Mouse (Mus musculus) layer of hippocampus, adult 18-20 months (tissue): ENCODE measurements around the gene C2cd6. TPM values are rescaled to one million over a fixed set of nuclear protein-coding genes. Genes with fewer than 3 reads are reported as not detected.

Source experiments
- DNase-seq, 2 experiments: peaks; one replicate each; pipeline ENCODE4 v3.0.0; 2022; ENCODE audit warnings: low spot score in 2 of 2
- long read RNA-seq: library from polyadenylated mRNA; stranded (forward); transcript quantifications from one replicate; pipeline ENCODE4 v2.0.0, GENCODE M21; 2021
- total RNA-seq, 2 experiments: library from RNA; stranded (reverse); gene quantifications; 2 replicates each; pipeline ENCODE4 v1.2.3; 2021

Gene C2cd6
- total RNA-seq, result not detected
- long read RNA-seq, result 0 reads

DNA sequence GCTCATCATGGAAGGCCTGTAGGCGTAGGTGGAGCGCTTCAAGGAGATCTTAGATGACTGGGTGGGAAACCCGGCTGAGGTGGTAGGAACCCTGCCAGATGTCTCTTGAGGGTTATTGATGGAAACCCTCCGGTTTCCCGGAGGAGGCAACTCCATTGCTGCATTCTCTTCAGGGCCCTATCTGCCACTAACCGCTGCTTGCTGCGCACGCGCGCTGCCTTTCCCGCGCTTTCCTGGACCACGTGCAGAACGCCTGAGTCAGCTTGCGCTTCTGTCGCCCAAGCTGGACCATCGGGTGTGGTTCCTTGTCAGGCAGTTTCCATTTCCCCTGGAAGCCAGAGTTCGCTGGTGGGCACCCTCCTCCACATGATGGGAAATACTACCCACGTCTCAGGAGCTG is at the start of gene C2cd6:
Gene C2cd6 (minus strand): TSS at position 196 of the 400 bp plus-strand sequence.
- DNase-seq, result no peak

DNA sequence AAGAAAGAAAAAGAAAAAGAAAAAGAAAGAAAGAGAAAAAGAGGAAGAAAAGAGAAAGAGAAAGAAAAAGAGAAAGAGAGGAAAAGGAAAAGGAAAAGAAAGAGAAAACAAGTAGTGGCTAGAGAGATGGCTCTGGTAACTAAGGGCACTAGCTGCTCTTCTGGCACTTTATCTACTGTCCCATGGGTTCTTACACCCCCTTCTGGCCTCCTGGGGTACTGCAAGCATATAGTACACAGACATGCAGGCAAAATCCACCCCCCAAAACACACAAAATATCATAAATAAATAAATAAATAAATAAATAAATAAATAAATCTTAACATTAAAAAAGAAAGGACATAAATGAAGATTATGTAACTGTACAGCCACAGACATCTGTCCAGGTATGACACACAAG is 48.1 kb upstream of the C2cd6 start:
- DNase-seq, result peak in 1 of 2 experiments; percentile 33

DNA sequence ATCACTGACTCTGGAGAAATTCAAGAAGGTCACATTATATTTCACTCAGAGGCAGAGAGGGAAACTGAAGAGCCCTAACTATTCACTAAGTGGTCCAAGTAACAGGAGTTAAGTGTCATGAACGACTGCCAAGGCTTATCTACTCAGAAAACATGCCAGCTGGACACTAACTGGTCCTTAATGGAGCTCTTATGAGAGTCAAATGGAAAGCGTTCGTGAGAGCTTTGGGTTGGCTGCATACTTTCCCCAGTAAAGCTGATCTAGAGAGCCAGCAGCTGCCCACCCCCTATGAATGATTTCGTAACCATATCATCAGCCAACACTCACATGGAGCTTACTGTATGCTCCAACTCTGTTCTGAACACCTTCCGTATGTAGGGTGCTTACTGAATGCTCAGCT is 39.7 kb upstream of the C2cd6 start:
- no peak for DNase-seq

DNA sequence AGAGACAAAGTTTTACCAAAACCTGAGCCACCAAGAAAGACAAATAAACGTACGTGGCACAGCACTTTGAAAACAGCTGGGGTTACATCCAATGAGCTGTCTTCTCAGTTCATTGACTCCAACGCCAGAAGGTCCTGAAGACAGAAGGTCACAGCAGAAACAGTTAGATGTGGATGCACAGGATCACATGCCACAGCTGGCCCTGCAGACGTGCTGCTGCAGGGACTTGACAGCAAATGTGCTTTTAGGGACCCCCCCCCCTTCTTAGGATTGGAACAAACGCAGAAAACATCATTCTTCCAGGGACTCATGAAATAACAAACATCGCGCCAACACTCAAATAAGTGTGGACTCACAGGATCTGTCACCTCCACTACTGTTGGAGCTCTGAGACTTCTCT is 34.2 kb upstream of the C2cd6 start:
- no peak for DNase-seq

DNA sequence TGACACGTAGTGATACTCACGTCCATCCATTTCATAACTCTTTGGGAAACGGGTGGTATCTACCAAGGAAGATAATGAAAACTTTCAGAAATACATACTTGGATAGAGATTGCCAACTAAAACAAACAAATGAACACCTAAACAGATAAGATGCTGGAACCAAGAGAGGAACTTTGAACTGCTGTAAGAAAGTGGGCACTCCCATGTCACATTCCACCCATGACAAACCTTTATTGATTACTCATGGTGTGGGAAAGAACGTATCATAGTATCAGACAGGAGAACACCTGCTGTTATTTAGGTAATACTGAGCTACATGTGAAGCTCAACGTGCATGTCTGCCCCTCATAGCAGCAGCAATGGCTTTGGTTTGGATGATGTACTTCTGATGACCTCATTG is 30.9 kb upstream of the C2cd6 start:
- no peak for DNase-seq

DNA sequence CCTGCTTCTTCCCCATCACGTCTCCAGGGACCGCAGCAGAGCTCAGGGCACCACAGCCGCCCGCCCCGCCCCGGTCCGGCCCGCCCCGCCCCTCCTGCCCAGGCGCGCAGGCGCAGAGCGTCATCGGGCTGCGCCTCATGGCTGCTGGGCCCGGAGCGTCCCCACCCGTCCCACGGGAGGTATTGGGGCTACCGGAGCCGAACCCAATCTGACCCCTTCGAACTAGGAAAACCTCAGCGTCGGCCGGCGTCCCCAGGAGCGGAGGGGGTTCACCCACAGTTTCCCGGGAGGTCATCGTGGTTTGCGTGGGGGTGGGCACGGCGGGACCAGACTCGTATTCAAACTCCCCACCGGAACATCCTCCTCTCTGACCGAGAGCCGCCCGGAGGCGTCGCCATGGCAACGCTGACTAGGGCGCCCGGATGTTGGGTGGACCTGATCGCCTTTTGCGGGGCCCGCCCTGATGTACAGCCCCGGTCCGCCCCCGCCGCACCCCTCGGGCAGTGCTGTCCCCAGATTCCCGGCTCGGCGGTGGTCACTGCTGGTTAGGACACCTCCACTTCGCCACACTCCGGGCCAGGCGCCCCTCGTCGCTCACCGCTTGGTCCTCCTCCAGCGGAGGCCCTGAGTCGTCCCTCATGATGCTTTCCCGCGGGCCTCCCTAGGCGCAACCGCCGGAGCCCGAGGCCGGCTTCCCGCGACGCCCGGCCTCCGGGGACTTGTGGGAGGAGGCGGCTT is 25.2 kb upstream of the C2cd6 start, which contains the start of gene Tmem237:
Gene Tmem237 (minus strand): TSS at position 689 of the 738 bp plus-strand sequence.
- peak; percentile 92 to 94 for DNase-seq

DNA sequence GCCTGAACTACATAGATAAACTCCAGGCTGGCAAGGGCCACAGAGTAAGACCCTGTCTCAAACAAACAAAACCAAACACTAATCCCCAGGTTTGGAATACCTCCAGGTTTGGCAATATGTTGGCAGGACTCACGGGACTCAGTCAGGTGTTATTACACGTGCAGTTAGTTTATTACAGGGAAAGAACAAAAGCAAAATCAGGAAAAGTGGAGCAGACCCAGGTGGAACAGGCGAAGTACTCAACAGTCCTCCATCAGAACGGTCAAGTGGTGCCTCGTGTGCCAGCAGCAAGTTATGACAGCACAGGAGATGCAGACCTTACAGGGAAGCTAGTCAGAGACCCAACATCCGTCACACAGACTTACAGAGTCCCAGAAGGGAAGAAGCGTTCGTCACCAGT is 15.8 kb upstream of the C2cd6 start:
- no peak for DNase-seq

DNA sequence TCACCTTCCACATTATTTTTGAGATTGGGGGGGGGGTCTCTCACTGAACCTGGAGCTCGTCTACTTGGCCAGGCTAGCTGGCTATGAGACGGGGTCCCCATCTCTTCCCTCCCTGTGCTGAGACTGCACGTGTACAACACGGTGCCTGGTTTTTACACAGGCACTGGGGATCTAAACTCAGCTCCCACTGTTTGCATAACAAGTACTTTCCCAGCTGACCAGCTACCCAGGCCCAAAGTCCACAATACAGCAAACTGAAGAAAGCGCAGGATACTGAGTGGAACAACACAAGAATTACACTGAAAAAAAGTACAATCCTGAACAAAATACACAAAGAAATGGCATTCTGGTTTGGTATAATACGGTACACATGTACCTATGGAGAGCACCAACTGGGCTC is 7.4 kb upstream of the C2cd6 start:
- DNase-seq, result no peak

DNA sequence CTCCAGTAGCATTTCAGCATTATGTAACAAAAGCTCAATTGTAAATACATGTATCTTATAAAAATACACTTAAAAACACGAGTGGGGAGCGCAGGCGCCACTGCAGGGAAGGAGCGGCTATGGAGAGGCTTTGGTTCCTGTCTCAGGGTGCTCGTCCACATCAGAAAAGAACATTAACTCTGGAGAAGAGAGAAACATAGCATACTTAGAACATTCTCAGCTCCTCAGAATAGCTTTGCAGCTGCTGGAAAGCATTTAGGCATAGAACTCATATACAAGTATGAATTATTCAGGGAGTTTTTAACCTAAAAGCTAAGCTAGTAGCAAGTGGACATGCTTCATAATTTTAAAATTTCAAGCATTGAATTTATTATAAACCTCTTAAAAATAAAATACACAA is 6.3 kb upstream of the C2cd6 start:
- DNase-seq, result no peak

DNA sequence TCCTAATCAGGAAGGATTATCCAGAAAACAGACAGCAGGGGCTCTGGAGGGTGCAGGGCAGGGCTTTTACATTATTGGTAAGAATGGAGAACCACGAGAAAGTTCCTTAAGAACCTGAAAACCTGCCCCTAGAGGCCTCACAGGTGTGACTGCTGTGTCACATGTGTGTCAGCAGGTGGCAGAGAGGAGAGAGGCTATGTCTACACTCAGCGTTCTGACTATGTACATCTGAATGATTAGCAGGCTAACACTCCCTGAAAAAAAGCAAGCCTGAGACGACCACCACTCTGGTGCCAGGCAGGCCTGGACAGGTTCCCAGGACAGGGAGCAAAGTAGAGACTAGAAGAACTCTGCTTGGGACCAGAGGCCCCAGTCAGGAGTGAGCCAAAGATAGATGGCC is 23.8 kb downstream of the C2cd6 start:
- no peak for DNase-seq

DNA sequence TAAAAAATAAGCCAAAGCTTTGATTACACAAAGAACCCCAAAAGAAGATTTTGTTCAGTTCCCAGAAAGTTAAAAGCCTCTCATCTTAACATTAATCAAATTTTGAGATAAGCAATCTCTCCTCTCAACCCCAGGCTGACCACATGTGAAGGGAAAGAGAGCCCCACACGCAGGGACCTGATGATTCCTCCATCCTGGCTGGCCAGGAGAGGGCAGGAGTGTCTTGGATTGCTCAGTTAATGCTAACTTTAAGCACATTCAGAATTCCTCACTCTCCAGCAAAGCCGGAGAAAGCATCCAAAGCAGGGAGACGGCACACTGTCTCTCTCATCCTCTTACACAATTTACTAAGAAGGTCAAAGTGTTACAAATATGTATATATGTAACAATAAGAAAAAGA is 26.7 kb downstream of the C2cd6 start:
- DNase-seq, result peak in 1 of 2 experiments; percentile 17

DNA sequence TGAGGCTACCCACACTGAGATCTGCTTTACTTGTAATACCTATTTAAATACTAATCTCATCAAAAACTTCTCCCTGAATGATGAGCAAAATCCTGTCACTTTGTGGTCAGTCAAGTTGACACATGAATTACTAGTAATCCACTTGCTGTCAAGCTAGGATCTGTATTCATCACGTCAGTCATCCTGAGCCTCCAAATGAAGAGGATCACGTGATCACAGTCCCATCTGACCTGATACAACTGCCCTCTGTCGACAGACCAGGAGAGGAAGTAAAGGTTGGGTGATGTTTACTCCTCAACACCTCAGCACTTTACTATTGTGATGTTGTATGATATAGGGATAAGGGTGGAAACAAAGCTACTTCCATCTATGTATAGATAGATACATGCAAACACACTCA is 31.0 kb downstream of the C2cd6 start:
- no peak for DNase-seq

DNA sequence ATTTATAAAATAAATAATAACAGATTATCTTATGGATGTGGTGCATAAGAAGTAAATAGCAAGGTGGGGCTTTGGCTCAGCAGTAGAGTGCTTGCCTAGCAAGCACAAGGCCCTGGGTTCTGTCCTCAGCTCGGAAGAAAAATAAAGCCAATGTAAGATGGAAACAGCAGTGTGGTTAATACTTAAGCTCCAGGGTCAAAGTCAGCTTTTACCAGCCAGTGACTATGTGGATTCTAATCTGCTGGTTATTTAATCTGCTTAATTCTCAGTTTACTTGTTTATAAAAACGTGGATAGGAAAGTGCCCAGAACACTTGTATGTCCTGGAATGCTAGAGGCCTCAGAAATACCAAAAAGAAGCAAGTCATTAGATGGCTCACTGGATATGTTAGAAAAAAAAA is 37.7 kb downstream of the C2cd6 start:
- DNase-seq, result no peak

DNA sequence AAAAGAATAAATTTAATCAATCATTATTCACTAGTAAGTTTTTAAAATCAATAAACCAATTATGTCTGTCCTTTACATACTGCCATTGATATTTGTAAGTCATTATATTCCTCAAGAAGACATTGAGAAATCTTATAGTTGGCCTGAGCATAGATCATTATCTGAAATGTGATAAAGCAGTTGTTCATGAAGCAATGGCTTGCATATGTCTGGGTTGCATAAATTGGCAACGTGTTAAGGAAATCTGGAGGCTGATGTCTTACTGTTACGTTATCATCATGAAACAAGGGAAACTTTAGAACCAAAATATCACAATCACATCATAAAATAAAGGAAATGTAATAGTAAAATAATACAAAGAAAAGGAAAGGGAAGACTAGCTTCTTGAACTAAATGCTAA is 43.4 kb downstream of the C2cd6 start:
- DNase-seq, result no peak

DNA sequence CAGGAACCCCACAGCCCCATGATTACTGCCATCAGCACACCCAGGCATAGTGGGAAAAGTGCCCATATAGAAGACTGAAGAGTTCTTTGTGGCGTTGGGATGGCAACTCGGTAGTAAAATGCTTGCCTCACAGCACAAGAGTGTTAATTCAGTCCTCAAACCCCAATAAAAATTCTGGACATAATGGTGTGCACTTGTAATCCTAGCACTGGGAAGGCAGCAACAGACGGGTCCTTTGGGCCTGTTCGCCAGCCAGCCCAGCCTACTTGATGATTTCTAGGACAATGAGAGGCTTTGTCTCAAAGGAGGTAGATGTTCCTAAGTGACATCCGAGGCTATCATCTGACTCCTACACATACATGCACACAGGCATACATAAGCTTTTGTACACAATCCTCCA is 57.0 kb downstream of the C2cd6 start:
- DNase-seq, result no peak

DNA sequence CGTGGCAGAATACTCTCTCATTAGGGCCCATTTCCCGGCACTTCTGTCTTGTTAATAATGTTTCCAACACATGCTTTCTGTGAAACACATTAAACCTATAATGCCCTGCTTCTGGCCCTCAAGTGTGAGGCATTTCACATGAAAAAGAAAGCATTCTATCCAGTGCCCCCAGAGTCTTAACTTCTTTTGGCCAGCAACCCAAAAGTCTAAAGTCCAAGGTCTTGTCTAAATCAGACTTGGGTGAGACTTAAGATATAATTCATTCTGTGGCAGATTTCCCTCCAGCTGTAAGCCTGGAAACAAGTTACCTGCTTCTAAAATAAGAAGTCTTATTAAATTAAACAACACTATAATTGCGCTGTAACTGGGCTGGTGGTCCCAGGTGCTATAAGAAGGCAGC is 73.1 kb downstream of the C2cd6 start:
- DNase-seq, result no peak

DNA sequence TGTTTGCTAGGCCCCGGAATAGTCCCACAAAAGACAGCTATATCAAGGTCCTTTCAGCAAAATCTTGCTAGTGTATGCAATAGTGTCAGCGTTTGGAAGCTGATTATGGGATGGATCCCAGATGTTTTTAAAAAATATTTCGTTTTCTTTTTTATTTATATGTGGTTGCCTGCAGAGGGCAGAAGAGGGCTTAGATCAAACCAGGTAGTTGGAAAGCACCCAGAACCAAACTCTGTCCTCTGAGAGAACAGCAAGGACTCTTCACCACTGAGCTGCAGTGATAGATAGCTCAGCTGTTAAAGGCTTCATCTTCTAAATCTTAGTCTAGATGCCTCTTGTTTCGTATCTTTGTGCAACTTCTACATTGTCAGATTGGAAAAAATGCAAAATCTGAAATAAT is 85.5 kb downstream of the C2cd6 start:
- DNase-seq, result no peak

Other genes with a start within 250 kb of the C2cd6 start
- 100 to 1,000 TPM; 110 to 113 TPM for gene Trak2, start 121.5 kb downstream of the C2cd6 start, total RNA-seq
- 10 to 100 TPM; 36.9 to 42.4 TPM for gene Stradb, start 121.4 kb downstream of the C2cd6 start, total RNA-seq
- gene Tmem237, start 25.5 kb upstream of the C2cd6 start, total RNA-seq, result 10 to 100 TPM; 28.9 to 30.3 TPM
- 1 to 10 TPM; 1.6 TPM for gene Mpp4, start 68.5 kb upstream of the C2cd6 start, total RNA-seq
- 10 to 100 TPM; 45.7 to 48.0 TPM for gene Als2, start 142.3 kb upstream of the C2cd6 start, total RNA-seq
- gene Cdk15, start 162.0 kb upstream of the C2cd6 start, total RNA-seq, result under 1 TPM; 0.42 to 0.53 TPM